8 mouse cellular contexts compared by ENCODE assay signal in genomic region chr9:111551461-111552190, GRCm38 (mm10).
A peak's percentile ranks its signal among the peaks of the same experiment; 100 is the strongest.
DNase-seq lines count a peak whose midpoint lies in the region; ATAC-seq and TF ChIP-seq lines count a peak whose summit lies in the region.

No protein-coding gene starts in this region.

- no peaks in the 10 kb centered on the region for H3K27me3 ChIP-seq in heart, postnatal 0 days (ENCODE audit: control insufficient read depth, insufficient read depth, low read length)
- H3K27me3 ChIP-seq in heart, embryonic 12.5 days (replicated peaks), result no peaks in the 10 kb centered on the region

- WGBS in heart, postnatal 0 days, result 59% methylated on average over 15 of the region's 15 CpGs
- WGBS in olfactory bulb, adult 2 months, result 63% methylated on average over 15 of the region's 15 CpGs
- 60% methylated on average over 15 of the region's 15 CpGs for WGBS in heart, embryonic 12.5 days

- no peaks in the 10 kb centered on the region for H3K9me3 ChIP-seq in heart, postnatal 0 days (replicated peaks; ENCODE audit: control insufficient read depth, low read length)
- H3K9me3 ChIP-seq in heart, embryonic 12.5 days (replicated peaks), result no peaks in the 10 kb centered on the region

- H3K9ac ChIP-seq in heart, postnatal 0 days (replicated peaks; ENCODE audit: low read depth, low read length), result no peak overlapping the region
- H3K9ac ChIP-seq in heart, embryonic 12.5 days, result no peak overlapping the region

- no peaks in the 10 kb centered on the region for H3K36me3 ChIP-seq in heart, postnatal 0 days (replicated peaks; ENCODE audit: control insufficient read depth, insufficient read depth, low read length)
- no peaks in the 10 kb centered on the region for H3K36me3 ChIP-seq in heart, embryonic 12.5 days

- no peaks in the 10 kb centered on the region for H3K4me1 ChIP-seq in heart, postnatal 0 days (ENCODE audit: control insufficient read depth, insufficient read depth)
- no peaks in the 10 kb centered on the region for H3K4me1 ChIP-seq in olfactory bulb, adult 2 months (ENCODE audit: control insufficient read depth, insufficient read depth, low read length)
- 0 out of 2 replicates have a peak, but pooled peaks cover 2% of the 10 kb centered on the region for H3K4me1 ChIP-seq in heart, embryonic 12.5 days (replicated peaks)

- no peak for ATAC-seq in heart, postnatal 0 days (ENCODE audit: insufficient read depth, low read depth)
- no peak for ATAC-seq in heart, embryonic 12.5 days (ENCODE audit: insufficient number of reproducible peaks, low FRiP score)

- TF ChIP-seq EP300 in heart, postnatal 0 days (IDR thresholded peaks at IDR 0.05; ENCODE audit: low read depth), result no peak

- H3K27ac ChIP-seq in heart, postnatal 0 days (ENCODE audit: low read depth), result no peak overlapping the region
- no peak overlapping the region for H3K27ac ChIP-seq in olfactory bulb, adult 2 months (ENCODE audit: insufficient read depth, low read depth, low read length)
- no peak overlapping the region for H3K27ac ChIP-seq in heart, embryonic 12.5 days (ENCODE audit: poor library complexity, severe bottlenecking)

- TF ChIP-seq CTCF in heart, postnatal 0 days (IDR thresholded peaks at IDR 0.05; ENCODE audit: low read depth), result peak; percentile 63
- TF ChIP-seq CTCF in olfactory bulb, adult 2 months (IDR thresholded peaks at IDR 0.05; ENCODE audit: insufficient read depth, low read depth, low read length), result 0 out of 2 replicates have a peak, but pooled peaks have one; percentile 16

- no peak for TF ChIP-seq POLR2A in olfactory bulb, adult 2 months (IDR thresholded peaks at IDR 0.05; ENCODE audit: insufficient read depth, low read depth, low read length)

- H3K4me2 ChIP-seq in heart, postnatal 0 days (ENCODE audit: low read depth, low read length), result no peak overlapping the region
- no peak overlapping the region for H3K4me2 ChIP-seq in heart, embryonic 12.5 days

- DNase-seq in heart, postnatal 0 days (ENCODE audit: low spot score), result no peak
- DNase-seq in heart, adult 9 months (ENCODE audit: low spot score in 2 of 2), result no peak
- peak; percentile 37 for DNase-seq in thymus, postnatal 0 days (ENCODE audit: low spot score)
- no peak for DNase-seq in thymus, adult 18-20 months
- DNase-seq in embryo, embryonic 10 days (ENCODE audit: low spot score), result peak; percentile 58
- DNase-seq in ovary, adult 18-20 months (ENCODE audit: low spot score), result no peak

- no peak overlapping the region for H3K4me3 ChIP-seq in heart, postnatal 0 days (ENCODE audit: low read depth, low read length)
- H3K4me3 ChIP-seq in olfactory bulb, adult 2 months (ENCODE audit: insufficient read depth, low read depth, low read length), result no peak overlapping the region
- H3K4me3 ChIP-seq in heart, embryonic 12.5 days, result no peak overlapping the region

Comparison
In these comparisons a context has a peak if more than half of its experiments do, and no peak if none do; other contexts are left out.
1. DNase-seq: peak in thymus, postnatal 0 days (single experiment) and embryo, embryonic 10 days (single experiment); none in heart, postnatal 0 days (single experiment), heart, adult 9 months (0 of 2), thymus, adult 18-20 months (0 of 2) and ovary, adult 18-20 months (single experiment).